Mouse (Mus musculus) lung, postnatal 10 days (tissue): ENCODE results near the gene Litaf.

Experiments
- DNase-seq: peaks from one replicate; pipeline ENCODE4 v3.0.0; 2021

The Litaf gene

GRCm38 (mm10) chr16:11065431-11065830, 526 bp downstream of the Litaf start:
- DNase-seq, result no peak

- no peak for DNase-seq
These were observed 1.2 kb downstream of the Litaf start for GRCm38 (mm10) chr16:11064742-11065141.

- no peak for DNase-seq
These were observed 1.6 kb downstream of the Litaf start for GRCm38 (mm10) chr16:11064341-11064740.

- DNase-seq, result peak; percentile 88
These were observed 2.9 kb downstream of the Litaf start for GRCm38 (mm10) chr16:11062794-11063721.

- DNase-seq, result no peak
These were observed 5.3 kb downstream of the Litaf start, which contains the start of gene Snn for GRCm38 (mm10) chr16:11060645-11061044. Gene Snn, plus strand, starts transcription at chr16:11060945.

- DNase-seq, result no peak
These were observed 10.0 kb downstream of the Litaf start for GRCm38 (mm10) chr16:11055916-11056315.

- no peak for DNase-seq
These were observed 11.1 kb downstream of the Litaf start for GRCm38 (mm10) chr16:11054871-11055270.

- DNase-seq, result no peak
These were observed 11.5 kb downstream of the Litaf start for GRCm38 (mm10) chr16:11054409-11054808.

- no peak for DNase-seq
These were observed 14.8 kb downstream of the Litaf start for GRCm38 (mm10) chr16:11051134-11051533.

GRCm38 (mm10) chr16:11050226-11050625, 15.7 kb downstream of the Litaf start:
- DNase-seq, result no peak

GRCm38 (mm10) chr16:11047130-11047529, 18.8 kb downstream of the Litaf start:
- no peak for DNase-seq

GRCm38 (mm10) chr16:11046437-11046836, 19.5 kb downstream of the Litaf start:
- DNase-seq, result peak; percentile 37

- DNase-seq, result no peak
These were observed 22.7 kb downstream of the Litaf start for GRCm38 (mm10) chr16:11043239-11043638.

- DNase-seq, result no peak
These were observed 25.4 kb downstream of the Litaf start for GRCm38 (mm10) chr16:11040603-11041002.

GRCm38 (mm10) chr16:11035790-11036431, 30.0 kb downstream of the Litaf start:
- DNase-seq, result peak; percentile 89

- DNase-seq, result no peak
These were observed 30.7 kb downstream of the Litaf start for GRCm38 (mm10) chr16:11035273-11035672.

- peak; percentile 93 for DNase-seq
These were observed 31.7 kb downstream of the Litaf start for GRCm38 (mm10) chr16:11034193-11034803.

GRCm38 (mm10) chr16:11031320-11031719, 34.6 kb downstream of the Litaf start:
- no peak for DNase-seq

- no peak for DNase-seq
These were observed 35.1 kb downstream of the Litaf start for GRCm38 (mm10) chr16:11030844-11031243.

- DNase-seq, result no peak
These were observed 37.8 kb downstream of the Litaf start for GRCm38 (mm10) chr16:11028206-11028605.

GRCm38 (mm10) chr16:11024841-11025240, 41.1 kb downstream of the Litaf start:
- peak; percentile 36 for DNase-seq

GRCm38 (mm10) chr16:11023618-11024017, 42.3 kb downstream of the Litaf start:
- DNase-seq, result no peak

- no peak for DNase-seq
These were observed 43.9 kb downstream of the Litaf start for GRCm38 (mm10) chr16:11022113-11022489.
